ENCODE assay signal across 8 mouse cellular contexts in genomic region chr6:21851346-21851595, GRCm38 (mm10). TPM values are rescaled to one million over a fixed set of nuclear protein-coding genes. Genes with fewer than 3 reads are reported as not detected.
DNase-seq lines count a peak whose midpoint lies in the region; ATAC-seq and TF ChIP-seq lines count a peak whose summit lies in the region.

No protein-coding gene starts in this region.

- H3K4me2 ChIP-seq in heart, embryonic 11.5 days: peak overlapping the region; percentile 88
- peak overlapping the region; percentile 90 for H3K4me2 ChIP-seq in heart, embryonic 16.5 days (ENCODE audit: low read depth, low read length)
- H3K4me2 ChIP-seq in liver, postnatal 0 days (ENCODE audit: low read depth, low read length): peak overlapping the region; percentile 77

- peak; percentile 85 for ATAC-seq in heart, embryonic 11.5 days (replicated peaks; ENCODE audit: insufficient number of reproducible peaks, low FRiP score, low TSS enrichment)
- peak; percentile 97 for ATAC-seq in Patski
- peak; percentile 88 for ATAC-seq in heart, embryonic 16.5 days (replicated peaks; ENCODE audit: extremely low read depth, insufficient read depth, low FRiP score)
- peak; percentile 57 for ATAC-seq in liver, postnatal 0 days

- H3K9me3 ChIP-seq in heart, embryonic 11.5 days (replicated peaks; ENCODE audit: control insufficient read depth, low read length): no peaks in the 10 kb centered on the region
- no peaks in the 10 kb centered on the region for H3K9me3 ChIP-seq in heart, embryonic 16.5 days (replicated peaks; ENCODE audit: control insufficient read depth, low read length)
- H3K9me3 ChIP-seq in liver, postnatal 0 days (ENCODE audit: low read length): no peaks in the 10 kb centered on the region

- peak overlapping the region; percentile 85 for H3K9ac ChIP-seq in heart, embryonic 11.5 days (ENCODE audit: low read depth, low read length)
- peak overlapping the region; percentile 92 for H3K9ac ChIP-seq in heart, embryonic 16.5 days (ENCODE audit: low read length)
- peak overlapping the region; percentile 77 for H3K9ac ChIP-seq in liver, postnatal 0 days (replicated peaks)

- in situ Hi-C loops in Patski (cut with MboI; ENCODE audit: low pct_unique_long_range_greater_than_20kb): no loop called here

- H3K36me3 ChIP-seq in heart, embryonic 11.5 days (ENCODE audit: control insufficient read depth, insufficient read depth, low read length): peaks cover 3% of the 10 kb centered on the region
- peaks cover 3% of the 10 kb centered on the region for H3K36me3 ChIP-seq in heart, embryonic 16.5 days (ENCODE audit: control insufficient read depth, insufficient read depth)
- H3K36me3 ChIP-seq in liver, postnatal 0 days (replicated peaks; ENCODE audit: insufficient read depth, low read length): no peaks in the 10 kb centered on the region

- H3K27me3 ChIP-seq in heart, embryonic 11.5 days (ENCODE audit: control insufficient read depth, insufficient read depth, low read length): no peaks in the 10 kb centered on the region
- H3K27me3 ChIP-seq in Patski: no peaks in the 10 kb centered on the region
- H3K27me3 ChIP-seq in heart, embryonic 16.5 days (ENCODE audit: control insufficient read depth, insufficient read depth, low read length): no peaks in the 10 kb centered on the region
- H3K27me3 ChIP-seq in liver, postnatal 0 days (ENCODE audit: insufficient read depth, low read length): peaks cover 9% of the 10 kb centered on the region; the same call in 1 of the 2 replicates

- H3K27ac ChIP-seq in heart, embryonic 11.5 days (ENCODE audit: low read depth, low read length): peak overlapping the region; percentile 97
- H3K27ac ChIP-seq in heart, embryonic 16.5 days (ENCODE audit: low read length): peak overlapping the region; percentile 96
- H3K27ac ChIP-seq in liver, postnatal 0 days (ENCODE audit: low read depth): peak overlapping the region; percentile 96

- TF ChIP-seq EP300 in liver, postnatal 0 days (IDR thresholded peaks at IDR 0.05; ENCODE audit: low read depth): no peak

- POLR2A ChIA-PET in Patski (lab: Charles Lee): no interaction called here

- WGBS in heart, embryonic 11.5 days (ENCODE audit: insufficient replicate concordance): 0% methylated on average over 5 of the region's 5 CpGs
- WGBS in heart, embryonic 16.5 days: 3% methylated on average over 5 of the region's 5 CpGs
- 1% methylated on average over 5 of the region's 5 CpGs for WGBS in liver, postnatal 0 days (ENCODE audit: insufficient replicate concordance)

- peak overlapping the region; percentile 73 for H3K4me3 ChIP-seq in heart, embryonic 11.5 days (ENCODE audit: low read depth, low read length)
- H3K4me3 ChIP-seq in heart, embryonic 16.5 days (ENCODE audit: low read length): peak overlapping the region; percentile 90
- H3K4me3 ChIP-seq in liver, postnatal 0 days (ENCODE audit: low read depth, low read length): peak overlapping the region; percentile 75

- peaks cover 3% of the 10 kb centered on the region; the same call in 1 of the 2 replicates for H3K4me1 ChIP-seq in heart, embryonic 11.5 days (ENCODE audit: control insufficient read depth, insufficient read depth, low read length)
- H3K4me1 ChIP-seq in heart, embryonic 16.5 days (ENCODE audit: control insufficient read depth, insufficient read depth, low read length): peaks cover 21% of the 10 kb centered on the region
- H3K4me1 ChIP-seq in liver, postnatal 0 days (ENCODE audit: insufficient read depth): no peaks in the 10 kb centered on the region

- TF ChIP-seq CTCF in Patski (IDR thresholded peaks at IDR 0.05): no peak
- no peak; the same call in 1 of the 2 replicates for TF ChIP-seq CTCF in liver, postnatal 0 days (IDR thresholded peaks at IDR 0.05; ENCODE audit: low read depth)

- CTCF ChIA-PET in Patski (lab: Charles Lee): interaction anchor here (0.7 to 3.0 kb wide), 7 partner anchors 11 to 130 kb away, joined by 3 to 10 read pairs (median 4); partner anchors contain the start of gene Ing3

- no peak for DNase-seq in heart, postnatal 25 days (ENCODE audit: low spot score)
- no peak for DNase-seq in Patski (ENCODE audit: low read depth, low spot score)
- DNase-seq in liver, postnatal 0 days: no peak
- DNase-seq in right cerebral cortex, postnatal 25 days: no peak
- DNase-seq in adrenal gland, adult 18-20 months (ENCODE audit: low spot score in 2 of 2): no peak
- DNase-seq in testis, postnatal 10 days (ENCODE audit: low spot score): no peak

- intact Hi-C loops in heart, postnatal 25 days (cut with DNase I): loop anchor here (2.0 to 5.0 kb wide), 2 partner anchors 34 to 100 kb away; no protein-coding TSS in a partner anchor

RNA-seq across cellular contexts. Expression of gene Tspan12, which starts 1.0 kb away (rescaled TPM):
- 70.1 and 74.8 TPM in 2 replicates for polyA plus RNA-seq in heart, embryonic 11.5 days (2014; fragmentation: Nextera tagmentation; extraction: Ambion mirVana)
- total RNA-seq in heart, postnatal 25 days (2021): 10 to 100 TPM; 79.4 to 85.1 TPM
- polyA plus RNA-seq in Patski (2021): 25.1 TPM
- polyA plus RNA-seq in heart, embryonic 16.5 days (2015; fragmentation: Nextera tagmentation; extraction: Ambion mirVana): 85.3 and 89.0 TPM in 2 replicates
- polyA plus RNA-seq in liver, postnatal 0 days (2015; fragmentation: Nextera tagmentation; extraction: Ambion mirVana): 117 and 133 TPM in 2 replicates
- 100 to 1,000 TPM; 141 to 179 TPM for total RNA-seq in adrenal gland, adult 18-20 months (2021)
